Mouse (Mus musculus) erythroid progenitor cell, adult 5-6 weeks (primary cell): ENCODE measurements at regions not wholly inside any gene's neighbourhood (a gene's known extent, or its start where the extent isn't known, plus 50 kb on each side); places are given as distances from the start of the nearest gene placed in this dataset.
A peak's percentile ranks its signal among the peaks of the same experiment; 100 is the strongest.

ENCODE experiments used
- ATAC-seq: replicated peaks from 2 replicates; pipeline ENCODE4 v1.8.0; 2016; ENCODE audit warnings: moderate number of reproducible peaks, mild to moderate bottlenecking, moderate TSS enrichment, inconsistent platforms; ENCODE audit not compliant: poor library complexity, low FRiP score, severe bottlenecking

- ATAC-seq, result no peak
These were observed 85.5 kb upstream of the Pgrmc2 start for GRCm38 (mm10) chr3:41168181-41168967.

GRCm38 (mm10) chr3:41167476-41167875 is 84.6 kb upstream of the Pgrmc2 start:
- ATAC-seq, result no peak

- no peak for ATAC-seq
These were observed 81.9 kb upstream of the Pgrmc2 start for GRCm38 (mm10) chr3:41164736-41165135.

- peak; percentile 60 for ATAC-seq
These were observed 80.9 kb upstream of the Pgrmc2 start for GRCm38 (mm10) chr3:41163767-41164166.

- no peak for ATAC-seq
These were observed 79.7 kb upstream of the Pgrmc2 start for GRCm38 (mm10) chr3:41162514-41162913.

DNA sequence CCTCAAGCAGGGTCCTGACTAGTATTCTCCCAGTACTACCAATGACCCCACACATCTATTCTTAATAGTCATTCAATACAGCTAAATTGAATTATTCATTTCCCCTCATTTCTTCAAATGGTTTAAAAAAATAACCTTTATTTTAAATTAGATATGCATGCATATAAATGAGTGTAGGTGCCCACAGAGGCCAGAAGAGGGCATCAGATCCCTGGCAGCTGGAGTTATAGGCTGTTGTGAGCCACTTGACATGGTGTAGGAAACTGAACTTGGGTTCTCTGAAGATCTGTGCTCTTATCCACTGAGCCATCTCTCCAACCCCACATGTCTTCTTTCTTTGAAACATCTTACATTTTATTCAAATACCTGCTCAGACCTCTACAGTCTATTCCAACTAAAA is 77.8 kb upstream of the Pgrmc2 start:
- ATAC-seq, result no peak

- no peak for ATAC-seq
These were observed 75.6 kb upstream of the Pgrmc2 start for GRCm38 (mm10) chr3:41158314-41158973.

DNA sequence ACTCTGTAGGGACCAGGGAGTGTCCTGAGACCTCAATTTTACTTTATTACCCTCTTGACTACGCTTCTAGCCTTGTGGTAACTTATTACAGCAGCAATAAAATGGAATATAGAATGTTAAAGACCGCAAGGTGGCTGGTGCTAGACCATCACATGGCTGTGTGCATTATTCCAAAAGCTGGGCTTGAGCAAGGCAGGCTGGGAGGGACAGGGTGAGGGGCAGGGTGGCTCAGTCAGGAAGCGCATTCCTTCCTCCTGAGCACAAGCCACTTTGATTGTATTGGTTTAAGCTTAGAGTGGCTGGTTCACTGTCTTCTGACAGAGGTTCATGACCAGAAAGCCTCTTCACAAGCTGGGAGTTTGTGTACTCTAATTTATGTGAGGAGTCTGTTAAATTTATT is 74.6 kb upstream of the Pgrmc2 start:
- no peak for ATAC-seq

- no peak for ATAC-seq
These were observed 73.7 kb upstream of the Pgrmc2 start for GRCm38 (mm10) chr3:41156562-41156961.

DNA sequence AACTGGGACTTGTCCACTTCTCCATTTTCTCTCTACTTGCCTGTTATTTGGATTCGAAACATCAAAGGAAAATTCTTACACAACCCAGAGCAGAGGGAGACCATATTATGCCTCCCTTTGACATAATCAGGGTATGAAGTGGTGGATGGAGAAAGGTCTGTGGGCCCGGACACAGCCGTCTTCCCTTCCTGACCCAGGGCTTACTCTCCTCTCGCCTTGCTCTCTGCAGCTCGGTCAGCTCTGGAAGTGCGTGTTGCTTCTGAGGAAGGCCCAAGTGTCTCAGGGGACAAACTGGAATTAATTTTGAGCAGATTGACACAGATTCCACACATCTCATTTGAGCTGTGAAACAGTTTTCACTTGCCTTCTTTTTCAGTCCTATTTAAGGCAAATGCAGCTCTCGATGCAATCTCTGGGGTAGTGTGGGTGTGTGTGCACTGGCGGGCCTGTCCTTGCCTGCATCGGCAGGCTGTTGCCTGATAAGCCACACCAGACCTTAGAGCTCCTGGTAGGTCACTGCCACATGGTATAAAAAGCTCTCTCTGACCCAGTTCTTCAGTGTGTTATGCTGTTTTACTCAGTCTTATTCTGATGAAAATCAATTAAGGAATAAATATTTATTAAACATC is 72.4 kb upstream of the Pgrmc2 start:
- ATAC-seq, result peak; percentile 98

- ATAC-seq, result no peak
These were observed 71.6 kb upstream of the Pgrmc2 start for GRCm38 (mm10) chr3:41154402-41154801.

GRCm38 (mm10) chr3:41151989-41152388 is 69.1 kb upstream of the Pgrmc2 start:
- ATAC-seq, result no peak

DNA sequence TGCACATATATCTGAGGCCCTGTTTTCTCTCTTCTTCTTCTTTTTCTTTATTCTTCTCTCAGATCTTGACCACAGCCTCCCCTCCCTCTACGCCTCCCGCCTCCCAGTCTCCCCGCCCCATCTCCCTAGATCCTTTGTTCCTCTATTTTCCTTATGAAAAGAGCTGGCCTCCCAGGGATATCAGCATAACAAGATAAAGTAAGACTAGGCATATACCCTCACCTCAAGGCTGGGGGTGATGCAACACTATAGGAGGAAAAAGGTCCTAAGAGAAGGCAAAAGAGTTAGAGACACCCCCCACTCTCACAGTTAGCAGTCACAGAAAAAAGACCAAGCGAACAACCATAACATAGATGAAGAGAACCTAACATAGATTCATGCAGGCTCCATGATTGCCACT is 57.5 kb upstream of the Pgrmc2 start:
- no peak for ATAC-seq

- no peak for ATAC-seq
These were observed 55.1 kb upstream of the Pgrmc2 start for GRCm38 (mm10) chr3:41137931-41138330.

GRCm38 (mm10) chr3:41132889-41133288 is 50.0 kb upstream of the Pgrmc2 start:
- no peak for ATAC-seq
